Mouse (Mus musculus): ENCODE results near the gene Ptcd2. TPM values are rescaled to one million over a fixed set of nuclear protein-coding genes. Genes with fewer than 3 reads are reported as not detected.

Ptcd2 gene
- polyA plus RNA-seq, 1 experiment from 2014 or later: 41.4 TPM

GRCm38 (mm10) chr13:99355861-99356260 lies 11.4 kb upstream of the Ptcd2 start:
- Histone ChIP-seq H3K9ac (no peak overlapping the region), H3K9me3 (replicated peaks) (no peaks in the 10 kb centered on the region), H3K4me3 (replicated peaks) (no peak overlapping the region), H3K4me2 (replicated peaks) (no peak overlapping the region), H3K27me3 (no peaks in the 10 kb centered on the region), H3K36me3 (0 out of 2 replicates have a peak, but pooled peaks cover 3% of the 10 kb centered on the region), H3K27ac (replicated peaks) (no peak overlapping the region), H3K4me1 (no peaks in the 10 kb centered on the region)
- 85% methylated on average over 7 of the region's 7 CpGs for WGBS
- no peak for ATAC-seq (ENCODE audit: insufficient number of reproducible peaks, low FRiP score, low TSS enrichment, low read depth)

DNA sequence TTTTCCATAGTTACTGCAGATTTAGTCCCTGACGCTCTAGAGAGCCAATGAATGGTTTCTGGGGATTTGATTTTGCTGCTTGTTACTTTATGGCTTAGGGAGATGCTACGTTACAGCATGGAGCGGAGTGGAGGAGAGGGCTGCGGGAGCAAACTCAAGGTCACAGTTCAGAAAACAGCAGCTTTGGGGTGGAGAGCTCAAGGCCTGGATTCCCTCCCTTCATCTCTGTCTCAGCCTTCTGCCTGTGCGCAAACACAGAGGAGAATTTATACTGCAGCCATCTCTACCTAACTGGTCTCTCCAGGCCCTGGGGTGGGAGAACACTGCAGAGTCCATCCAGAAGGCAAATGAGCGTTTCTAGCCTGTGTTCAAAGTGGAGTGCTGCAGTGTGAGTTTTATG lies 10.6 kb upstream of the Ptcd2 start:
- 96% methylated on average over 6 of the region's 6 CpGs for WGBS

GRCm38 (mm10) chr13:99353490-99353851 lies 9.0 kb upstream of the Ptcd2 start:
- peak overlapping the region; percentile 63 for H3K4me2 ChIP-seq (replicated peaks)
- H3K36me3 ChIP-seq: peaks cover 10% of the 10 kb centered on the region
- no peaks in the 10 kb centered on the region for H3K4me1 ChIP-seq
- no peaks in the 10 kb centered on the region for H3K27me3 ChIP-seq
- H3K9me3 ChIP-seq (replicated peaks): no peaks in the 10 kb centered on the region
- no peak for ATAC-seq (ENCODE audit: insufficient number of reproducible peaks, low FRiP score, low TSS enrichment, low read depth)
- WGBS: 9% methylated on average over 7 of the region's 7 CpGs
- peak overlapping the region; percentile 42 for H3K9ac ChIP-seq
- H3K4me3 ChIP-seq (replicated peaks): peak overlapping the region; percentile 51
- peak overlapping the region; percentile 83 for H3K27ac ChIP-seq (replicated peaks)

More for the DNA sequence above, 10.6 kb upstream of the Ptcd2 start:
- H3K9me3 ChIP-seq (replicated peaks): no peaks in the 10 kb centered on the region
- H3K27ac ChIP-seq (replicated peaks): no peak overlapping the region
- ATAC-seq (ENCODE audit: insufficient number of reproducible peaks, low FRiP score, low TSS enrichment, low read depth): no peak
- 0 out of 2 replicates have a peak, but pooled peaks cover 5% of the 10 kb centered on the region for H3K36me3 ChIP-seq
- no peak overlapping the region for H3K4me3 ChIP-seq (replicated peaks)
- H3K9ac ChIP-seq: no peak overlapping the region
- H3K4me1 ChIP-seq: no peaks in the 10 kb centered on the region
- no peak overlapping the region for H3K4me2 ChIP-seq (replicated peaks)
- no peaks in the 10 kb centered on the region for H3K27me3 ChIP-seq

DNA sequence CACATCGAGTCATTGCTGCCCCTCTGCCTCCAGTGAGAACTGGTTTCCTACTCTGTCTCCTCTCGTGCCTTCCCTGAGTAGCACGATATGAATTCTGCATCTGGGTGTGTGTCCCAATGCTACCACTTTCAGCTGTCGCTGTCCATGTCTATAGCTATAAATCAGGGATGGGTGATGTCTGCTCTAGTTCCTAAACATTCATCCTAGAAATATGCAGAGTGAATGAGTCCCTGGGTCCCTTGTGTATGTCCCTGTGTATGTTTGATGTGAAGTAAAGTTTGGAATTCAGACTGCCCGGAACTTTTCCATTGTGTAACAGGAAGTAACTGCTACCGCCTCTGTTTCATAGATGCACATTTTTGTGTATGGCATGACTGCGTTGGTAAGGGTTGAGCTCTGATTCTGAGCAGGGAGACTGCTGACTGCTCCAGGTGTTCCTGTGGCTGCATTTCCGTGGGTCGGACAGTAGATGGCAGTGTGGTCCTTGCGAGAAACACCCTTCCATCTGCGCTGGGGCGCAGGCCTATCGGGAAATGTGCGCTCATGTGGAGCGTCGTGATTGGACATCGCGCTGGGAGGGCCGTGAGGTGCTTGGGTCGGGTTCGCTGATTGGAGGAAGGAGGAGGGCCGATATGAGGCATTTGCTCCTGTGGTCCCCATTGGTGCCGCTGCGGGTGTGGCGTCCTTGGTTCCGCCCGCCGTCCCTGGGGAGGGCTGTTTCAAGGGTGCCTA lies 8.4 kb upstream of the Ptcd2 start:
- H3K27ac ChIP-seq (replicated peaks): peak overlapping the region; percentile 83; the same call in 1 of the 2 replicates
- peak; percentile 100 for ATAC-seq (ENCODE audit: insufficient number of reproducible peaks, low FRiP score, low TSS enrichment, low read depth)
- WGBS: 11% methylated on average over 28 of the region's 28 CpGs
- peak overlapping the region; percentile 51 for H3K4me3 ChIP-seq (replicated peaks)
- H3K4me1 ChIP-seq: no peaks in the 10 kb centered on the region
- H3K9ac ChIP-seq: peak overlapping the region; percentile 42; the same call in 1 of the 2 replicates
- H3K9me3 ChIP-seq (replicated peaks): no peaks in the 10 kb centered on the region
- H3K36me3 ChIP-seq: peaks cover 15% of the 10 kb centered on the region
- no peaks in the 10 kb centered on the region for H3K27me3 ChIP-seq
- peak overlapping the region; percentile 63 for H3K4me2 ChIP-seq (replicated peaks)

- H3K4me3 ChIP-seq (replicated peaks): no peak overlapping the region
- no peaks in the 10 kb centered on the region for H3K9me3 ChIP-seq (replicated peaks)
- H3K27me3 ChIP-seq: no peaks in the 10 kb centered on the region
- no peak overlapping the region for H3K27ac ChIP-seq (replicated peaks)
- no peak overlapping the region for H3K9ac ChIP-seq
- 82% methylated on average over 3 of the region's 3 CpGs for WGBS
- H3K36me3 ChIP-seq: peaks cover 19% of the 10 kb centered on the region
- H3K4me1 ChIP-seq: no peaks in the 10 kb centered on the region
- ATAC-seq (ENCODE audit: insufficient number of reproducible peaks, low FRiP score, low TSS enrichment, low read depth): no peak
- no peak overlapping the region for H3K4me2 ChIP-seq (replicated peaks)
Measured at GRCm38 (mm10) chr13:99351596-99351995, 7.1 kb upstream of the Ptcd2 start.

- H3K36me3 ChIP-seq: peaks cover 19% of the 10 kb centered on the region
- H3K4me1 ChIP-seq: no peaks in the 10 kb centered on the region
- H3K27me3 ChIP-seq: no peaks in the 10 kb centered on the region
- H3K4me2 ChIP-seq (replicated peaks): no peak overlapping the region
- no peak for ATAC-seq (ENCODE audit: insufficient number of reproducible peaks, low FRiP score, low TSS enrichment, low read depth)
- H3K27ac ChIP-seq (replicated peaks): no peak overlapping the region
- no peaks in the 10 kb centered on the region for H3K9me3 ChIP-seq (replicated peaks)
- H3K4me3 ChIP-seq (replicated peaks): no peak overlapping the region
- 47% methylated on average over 8 of the region's 8 CpGs for WGBS
- no peak overlapping the region for H3K9ac ChIP-seq
Measured at GRCm38 (mm10) chr13:99351186-99351585, 6.7 kb upstream of the Ptcd2 start.

- peaks cover 19% of the 10 kb centered on the region for H3K36me3 ChIP-seq
- H3K27ac ChIP-seq (replicated peaks): no peak overlapping the region
- H3K27me3 ChIP-seq: no peaks in the 10 kb centered on the region
- H3K9me3 ChIP-seq (replicated peaks): no peaks in the 10 kb centered on the region
- no peak overlapping the region for H3K9ac ChIP-seq
- WGBS: 86% methylated on average over 6 of the region's 6 CpGs
- H3K4me2 ChIP-seq (replicated peaks): no peak overlapping the region
- no peak for ATAC-seq (ENCODE audit: insufficient number of reproducible peaks, low FRiP score, low TSS enrichment, low read depth)
- no peak overlapping the region for H3K4me3 ChIP-seq (replicated peaks)
- peaks cover 7% of the 10 kb centered on the region for H3K4me1 ChIP-seq
Measured at GRCm38 (mm10) chr13:99350009-99350408, 5.5 kb upstream of the Ptcd2 start.

- peak overlapping the region; percentile 89 for H3K4me3 ChIP-seq (replicated peaks)
- 3% methylated on average over 30 of the region's 30 CpGs for WGBS
- peak; percentile 74; the same call in 1 of the 2 replicates for ATAC-seq (ENCODE audit: insufficient number of reproducible peaks, low FRiP score, low TSS enrichment, low read depth)
- peak overlapping the region; percentile 63 for H3K4me2 ChIP-seq (replicated peaks)
- H3K9ac ChIP-seq: peak overlapping the region; percentile 76
- H3K27ac ChIP-seq (replicated peaks): peak overlapping the region; percentile 94
- H3K9me3 ChIP-seq (replicated peaks): no peaks in the 10 kb centered on the region
- H3K27me3 ChIP-seq: no peaks in the 10 kb centered on the region
- H3K36me3 ChIP-seq: peaks cover 53% of the 10 kb centered on the region
- peaks cover 15% of the 10 kb centered on the region for H3K4me1 ChIP-seq
Measured at GRCm38 (mm10) chr13:99343876-99344598, 468 bp downstream of the Ptcd2 start.

- H3K4me3 ChIP-seq (replicated peaks): no peak overlapping the region
- ATAC-seq (ENCODE audit: insufficient number of reproducible peaks, low FRiP score, low TSS enrichment, low read depth): no peak
- no peak overlapping the region for H3K4me2 ChIP-seq (replicated peaks)
- WGBS: 92% methylated on average over 6 of the region's 6 CpGs
- no peak overlapping the region for H3K9ac ChIP-seq
- H3K36me3 ChIP-seq: peaks cover 56% of the 10 kb centered on the region
- H3K27me3 ChIP-seq: no peaks in the 10 kb centered on the region
- H3K4me1 ChIP-seq: peaks cover 15% of the 10 kb centered on the region
- no peak overlapping the region for H3K27ac ChIP-seq (replicated peaks)
- H3K9me3 ChIP-seq (replicated peaks): no peaks in the 10 kb centered on the region
Measured at GRCm38 (mm10) chr13:99341504-99341903, 3.0 kb downstream of the Ptcd2 start.

GRCm38 (mm10) chr13:99337510-99337909 lies 7.0 kb downstream of the Ptcd2 start:
- H3K27ac ChIP-seq (replicated peaks): no peak overlapping the region
- no peak overlapping the region for H3K4me2 ChIP-seq (replicated peaks)
- H3K9me3 ChIP-seq (replicated peaks): no peaks in the 10 kb centered on the region
- H3K4me3 ChIP-seq (replicated peaks): no peak overlapping the region
- ATAC-seq (ENCODE audit: insufficient number of reproducible peaks, low FRiP score, low TSS enrichment, low read depth): no peak
- H3K4me1 ChIP-seq: no peaks in the 10 kb centered on the region
- no peaks in the 10 kb centered on the region for H3K27me3 ChIP-seq
- H3K9ac ChIP-seq: no peak overlapping the region
- 48% methylated on average over 6 of the region's 6 CpGs for WGBS
- H3K36me3 ChIP-seq: peaks cover 84% of the 10 kb centered on the region

DNA sequence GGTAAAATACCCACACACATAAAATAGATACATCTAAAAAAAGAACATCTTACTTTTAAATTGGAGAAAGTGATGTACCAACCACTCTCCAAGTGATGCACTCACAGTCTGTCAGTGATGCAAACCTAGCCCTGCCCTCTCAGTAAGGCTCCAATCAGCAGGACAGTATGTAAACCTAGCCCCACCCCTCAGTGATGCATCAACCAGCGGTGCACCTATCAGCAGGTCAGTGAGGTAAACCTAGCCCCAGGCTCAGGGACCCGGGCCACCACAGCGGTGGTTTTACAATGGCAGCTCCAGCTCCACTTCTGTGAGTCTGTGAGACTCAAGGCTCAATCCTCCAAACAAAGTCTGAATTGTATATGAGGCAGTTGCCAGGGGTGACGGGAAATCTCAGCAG lies 13.2 kb downstream of the Ptcd2 start:
- ATAC-seq (ENCODE audit: insufficient number of reproducible peaks, low FRiP score, low TSS enrichment, low read depth): no peak

More for the DNA sequence above, 13.2 kb downstream of the Ptcd2 start:
- H3K4me1 ChIP-seq: no peaks in the 10 kb centered on the region
- no peak overlapping the region for H3K4me3 ChIP-seq (replicated peaks)
- no peaks in the 10 kb centered on the region for H3K27me3 ChIP-seq
- WGBS: 60% methylated on average over 4 of the region's 4 CpGs
- no peaks in the 10 kb centered on the region for H3K9me3 ChIP-seq (replicated peaks)
- peaks cover 80% of the 10 kb centered on the region for H3K36me3 ChIP-seq
- H3K9ac ChIP-seq: no peak overlapping the region
- H3K27ac ChIP-seq (replicated peaks): no peak overlapping the region
- no peak overlapping the region for H3K4me2 ChIP-seq (replicated peaks)
